In the genomic region with DNA sequence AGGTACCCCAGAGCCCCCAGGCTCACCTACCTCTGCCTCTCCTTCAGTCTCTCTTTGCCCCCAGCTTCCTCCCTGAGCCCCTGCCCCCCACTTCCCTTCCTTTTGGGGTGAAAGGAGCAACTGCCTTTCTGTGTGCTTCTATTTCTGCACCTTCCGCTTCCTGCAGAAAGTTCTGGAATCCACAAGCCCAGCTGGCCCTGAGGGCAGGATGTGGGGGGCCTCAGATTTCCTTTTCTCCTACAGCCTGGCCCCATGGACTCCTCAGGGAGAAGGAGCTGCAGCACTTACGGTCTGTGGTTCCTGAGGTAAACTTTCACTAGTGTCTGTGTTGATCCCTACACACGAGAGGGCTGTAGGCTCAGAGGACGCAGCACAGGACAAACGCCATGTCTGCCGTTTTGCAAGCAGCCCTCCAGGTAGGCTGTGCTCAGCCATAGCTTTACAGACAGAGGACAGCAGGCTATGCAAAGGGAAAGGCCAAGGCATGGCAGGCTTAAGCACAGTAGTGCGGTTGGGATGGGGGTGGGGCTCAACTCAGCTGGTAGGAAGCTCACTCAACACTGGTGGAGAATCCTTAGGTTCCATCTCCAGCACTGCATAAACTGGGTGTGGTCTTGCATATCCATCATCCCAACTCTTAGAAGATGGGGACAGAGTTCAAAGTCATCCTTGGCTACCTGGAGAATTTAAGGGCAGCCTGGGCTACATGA, we compare ENCODE assay signal across 9 mouse cellular contexts.
DNase-seq lines count a peak whose midpoint lies in the region; ATAC-seq lines count a peak whose summit lies in the region.
"Had no signal": no experiment of that assay in that cellular context is flagged by ENCODE, and none has a peak within 500 bp of the region (broad histone marks: within the 10 kb centered on the region; RNA-seq: fewer than 3 reads in every experiment).

No protein-coding gene starts in this region.

- H3K4me3 ChIP-seq in embryonic facial prominence, embryonic 14.5 days (ENCODE audit: low read depth, low read length), result no peak overlapping the region
- H3K4me3 ChIP-seq in kidney, embryonic 16.5 days (ENCODE audit: low read length), result no peak overlapping the region

- no peaks in the 10 kb centered on the region for H3K9me3 ChIP-seq in embryonic facial prominence, embryonic 14.5 days (ENCODE audit: control insufficient read depth, low read length)
- no peaks in the 10 kb centered on the region for H3K9me3 ChIP-seq in kidney, embryonic 16.5 days (ENCODE audit: low read length)

- WGBS in embryonic facial prominence, embryonic 14.5 days, result 51% methylated on average over 7 of the region's 7 CpGs
- 57% methylated on average over 7 of the region's 7 CpGs for WGBS in kidney, embryonic 16.5 days

- no peak for ATAC-seq in embryonic facial prominence, embryonic 14.5 days (ENCODE audit: low read depth)
- ATAC-seq in kidney, embryonic 16.5 days (ENCODE audit: low FRiP score, low TSS enrichment), result 0 out of 2 replicates have a peak, but pooled peaks have one; percentile 27

- peaks cover 10% of the 10 kb centered on the region for H3K4me1 ChIP-seq in embryonic facial prominence, embryonic 14.5 days (ENCODE audit: control insufficient read depth, insufficient read depth, low read length)
- peaks cover 16% of the 10 kb centered on the region for H3K4me1 ChIP-seq in kidney, embryonic 16.5 days (ENCODE audit: insufficient read depth, low read length)

- intact Hi-C loops in gastrocnemius, postnatal 14 days (cut with DNase I; ENCODE audit: low total_unique reads), result no loop called here

- no peak overlapping the region; the same call in 1 of the 2 replicates for H3K27ac ChIP-seq in embryonic facial prominence, embryonic 14.5 days (replicated peaks; ENCODE audit: low read depth, low read length)
- H3K27ac ChIP-seq in kidney, embryonic 16.5 days (ENCODE audit: low read length), result peak overlapping the region; percentile 79

- H3K9ac ChIP-seq in embryonic facial prominence, embryonic 14.5 days (ENCODE audit: low read depth, low read length), result no peak overlapping the region
- peak overlapping the region; percentile 32; the same call in 1 of the 2 replicates for H3K9ac ChIP-seq in kidney, embryonic 16.5 days (replicated peaks; ENCODE audit: low read length)

- H3K36me3 ChIP-seq in embryonic facial prominence, embryonic 14.5 days (ENCODE audit: control insufficient read depth, insufficient read depth, low read length), result no peaks in the 10 kb centered on the region
- H3K36me3 ChIP-seq in kidney, embryonic 16.5 days (ENCODE audit: insufficient read depth, low read length), result no peaks in the 10 kb centered on the region

- peak; percentile 24 for DNase-seq in layer of hippocampus, adult 9-11 months
- DNase-seq in layer of hippocampus, adult 18-20 months (ENCODE audit: low spot score in 2 of 2), result no peak
- DNase-seq in embryonic facial prominence, embryonic 14.5 days (ENCODE audit: low spot score), result peak; percentile 48
- peak; percentile 47 to 66 for DNase-seq in thymus, adult 18-20 months
- no peak for DNase-seq in urinary bladder, postnatal 36 days (ENCODE audit: low spot score in 2 of 2)
- DNase-seq in gastrocnemius, adult 8-10 months (ENCODE audit: low spot score in 2 of 2), result no peak
- no peak for DNase-seq in gastrocnemius, postnatal 14 days
- DNase-seq: right cerebral cortex, postnatal 25 days had no signal

- H3K27me3 ChIP-seq in embryonic facial prominence, embryonic 14.5 days (replicated peaks; ENCODE audit: control insufficient read depth, insufficient read depth, low read length), result no peaks in the 10 kb centered on the region
- no peaks in the 10 kb centered on the region for H3K27me3 ChIP-seq in kidney, embryonic 16.5 days (ENCODE audit: insufficient read depth, low read length)

- H3K4me2 ChIP-seq in embryonic facial prominence, embryonic 14.5 days (ENCODE audit: low read depth, low read length), result no peak overlapping the region
- H3K4me2 ChIP-seq in kidney, embryonic 16.5 days (replicated peaks; ENCODE audit: low read depth, low read length), result no peak overlapping the region; the same call in 1 of the 2 replicates

Comparison
In these comparisons a context has a peak if more than half of its experiments do, and no peak if none do; other contexts are left out.
1. DNase-seq: peak in layer of hippocampus, adult 9-11 months (single experiment), embryonic facial prominence, embryonic 14.5 days (single experiment) and thymus, adult 18-20 months (2 of 2); none in layer of hippocampus, adult 18-20 months (0 of 2), urinary bladder, postnatal 36 days (0 of 2), gastrocnemius, adult 8-10 months (0 of 2) and gastrocnemius, postnatal 14 days (single experiment).